Mouse (Mus musculus) liver, embryonic 14.5 days (tissue): ENCODE measurements around the gene Cbx2. TPM values are rescaled to one million over a fixed set of nuclear protein-coding genes. Genes with fewer than 3 reads are reported as not detected.

Experiments used
- ATAC-seq: fragments of 200-750 bp; cut with Nextera tagmentation; 2 replicates; pipeline ENCODE4 v1.8.0; 2017; ENCODE audit warnings: moderate number of reproducible peaks, mild to moderate bottlenecking, moderate library complexity; ENCODE audit not compliant: insufficient read depth
- DNase-seq, 3 experiments: peaks; one replicate each; pipeline ENCODE4 v3.0.0-alpha.2; 2012 to 2013; ENCODE audit warnings: low read depth in 3 of 3, low spot score in 3 of 3
- H3K27ac ChIP-seq: fragments of 300-500 bp; sonication (generic); 2 replicates; pipeline ENCODE4 v1.5.1; 2014; ENCODE audit warnings: moderate library complexity, mild to moderate bottlenecking, control low read depth, inconsistent platforms
- H3K27me3 ChIP-seq: fragments of 300-500 bp; sonication (generic); 2 replicates; pipeline ENCODE4 v1.6.1; 2014; ENCODE audit warnings: mild to moderate bottlenecking, low read length, moderate library complexity; ENCODE audit not compliant: control insufficient read depth, insufficient read depth
- H3K36me3 ChIP-seq: fragments of 300-500 bp; sonication (generic); replicated peaks from 2 replicates; pipeline ENCODE4 v1.6.1; 2014; ENCODE audit warnings: low read depth; ENCODE audit not compliant: control insufficient read depth, insufficient read depth
- H3K4me1 ChIP-seq, 2 experiments: fragments of 200-500 bp in 1 of 2; fragments of 300-500 bp in 1 of 2; sonication (generic) in 1 of 2; replicated peaks; 2 replicates each; pipeline ENCODE4 v1.6.1; 2012 to 2014; ENCODE audit warnings: antibody characterized with exemption in 1 of 2, inconsistent platforms in 1 of 2, low read length in 1 of 2; ENCODE audit not compliant: control insufficient read depth in 2 of 2, insufficient read depth in 2 of 2
- H3K4me2 ChIP-seq: fragments of 300-500 bp; sonication (generic); 2 replicates; pipeline ENCODE4 v1.6.1; 2014; ENCODE audit warnings: low read depth, mild to moderate bottlenecking, control low read depth, moderate library complexity
- H3K4me3 ChIP-seq, 2 experiments: fragments of 200-500 bp in 1 of 2; fragments of 300-500 bp in 1 of 2; sonication (generic) in 1 of 2; 2 replicates each; pipeline ENCODE4 v1.5.1; 2012 to 2014; ENCODE audit warnings: low read depth in 2 of 2, low read length in 2 of 2, mild to moderate bottlenecking in 2 of 2, control low read depth in 1 of 2, inconsistent platforms in 1 of 2, moderate library complexity in 1 of 2; ENCODE audit not compliant: insufficient read depth in 1 of 2
- H3K9ac ChIP-seq: fragments of 300-500 bp; sonication (generic); replicated peaks from 2 replicates; pipeline ENCODE4 v1.6.1; 2014; ENCODE audit warnings: mild to moderate bottlenecking, control low read depth, moderate library complexity
- H3K9me3 ChIP-seq: fragments of 300-500 bp; sonication (generic); 2 replicates; pipeline ENCODE4 v1.6.1; 2016; ENCODE audit warnings: low read length, mixed read lengths; ENCODE audit not compliant: control insufficient read depth
- CTCF ChIP-seq: IDR thresholded peaks from 2 replicates; pipeline ENCODE4 v1.5.1; 2016; ENCODE audit warnings: antibody characterized with exemption, low read depth, control low read depth
- EP300 ChIP-seq: IDR thresholded peaks from 2 replicates; pipeline ENCODE4 v1.6.1; 2016; ENCODE audit warnings: antibody characterized with exemption, low read depth
- WGBS: fragments of 180-500 bp; shearing (Covaris S2); extraction: QIAGEN DNeasy Blood & Tissue Kit; methylation state at CpG from one replicate; pipeline ENCODE4 v1.1.7; 2014; ENCODE audit not compliant: insufficient replicate concordance; 5-methylcytosine and 5-hydroxymethylcytosine counted together
- polyA plus RNA-seq, 2 experiments: library from polyadenylated mRNA; depleted of rRNA in 1 of 2; stranded (reverse) in 1 of 2; unstranded in 1 of 2; fragments of >200 nt; fragmentation: Nextera tagmentation in 1 of 2; extraction: Ambion mirVana in 1 of 2; gene quantifications; 2 replicates each; pipeline versions ENCODE4 v1.2.1 to v1.2.3; 2012 to 2014

The Cbx2 gene
- polyA plus RNA-seq, 2 experiments, result 1.7 to 1.8 TPM

GRCm38 (mm10) chr11:118981012-118981776 lies 41.6 kb upstream of the Cbx2 start:
- Histone ChIP-seq H3K27me3 (no peaks in the 10 kb centered on the region), H3K4me3 (no peak overlapping the region), H3K9ac (no peak overlapping the region), H3K4me2 (no peak overlapping the region), H3K9me3 (no peaks in the 10 kb centered on the region), H3K36me3 (no peaks in the 10 kb centered on the region), H3K27ac (no peak overlapping the region), H3K4me1 (no peaks in the 10 kb centered on the region)
- TF ChIP-seq EP300 (no peak), CTCF (no peak)
- ATAC-seq, result no peak
- DNase-seq, result no peak
- WGBS, result 44% methylated on average over 18 of the region's 18 CpGs

GRCm38 (mm10) chr11:118982593-118983113 lies 40.1 kb upstream of the Cbx2 start:
- ATAC-seq (no peak), DNase-seq (no peak)
- no peaks in the 10 kb centered on the region for H3K4me1 ChIP-seq
- H3K27me3 ChIP-seq, result no peaks in the 10 kb centered on the region
- H3K36me3 ChIP-seq, result no peaks in the 10 kb centered on the region
- no peaks in the 10 kb centered on the region for H3K9me3 ChIP-seq
- no peak overlapping the region for H3K27ac ChIP-seq
- TF ChIP-seq EP300 (no peak), CTCF (no peak)
- H3K4me2 ChIP-seq, result no peak overlapping the region
- no peak overlapping the region for H3K4me3 ChIP-seq
- no peak overlapping the region for H3K9ac ChIP-seq
- WGBS, result 45% methylated on average over 12 of the region's 12 CpGs

GRCm38 (mm10) chr11:118985571-118985970 lies 37.2 kb upstream of the Cbx2 start:
- Histone ChIP-seq H3K4me3 (no peak overlapping the region), H3K27ac (no peak overlapping the region), H3K9ac (no peak overlapping the region), H3K9me3 (no peaks in the 10 kb centered on the region), H3K4me2 (no peak overlapping the region), H3K4me1 (no peaks in the 10 kb centered on the region), H3K27me3 (no peaks in the 10 kb centered on the region), H3K36me3 (no peaks in the 10 kb centered on the region)
- ATAC-seq, result no peak
- TF ChIP-seq EP300 (no peak), CTCF (no peak)
- no peak for DNase-seq
- 35% methylated on average over 5 of the region's 5 CpGs for WGBS

GRCm38 (mm10) chr11:118987999-118988398 lies 34.8 kb upstream of the Cbx2 start, which contains the start of gene Enpp7:
Gene Enpp7, plus strand, starts transcription at chr11:118988188.
- DNase-seq, result no peak
- ATAC-seq, result no peak
- Histone ChIP-seq H3K4me3 (no peak within 1 kb of the TSS), H3K4me2 (no peak within 1 kb of the TSS), H3K9me3 (no peaks in the 10 kb centered on the region), H3K36me3 (no peaks in the 10 kb centered on the region), H3K9ac (no peak within 1 kb of the TSS), H3K4me1 (no peaks in the 10 kb centered on the region), H3K27me3 (no peaks in the 10 kb centered on the region), H3K27ac (no peak within 1 kb of the TSS)
- 65% methylated on average over 10 of the region's 10 CpGs for WGBS
- TF ChIP-seq EP300, result no peak
- no peak for TF ChIP-seq CTCF

- WGBS, result 12% methylated on average over 3 of the region's 3 CpGs
- H3K9ac ChIP-seq, result no peak overlapping the region
- no peaks in the 10 kb centered on the region; the same call in 1 of the 2 replicates for H3K27me3 ChIP-seq
- no peak overlapping the region for H3K4me3 ChIP-seq
- no peak overlapping the region for H3K4me2 ChIP-seq
- H3K27ac ChIP-seq, result no peak overlapping the region
- DNase-seq, result no peak
- H3K4me1 ChIP-seq, result 0 out of 4 replicates have a peak, but pooled peaks cover 0 to 2% of the 10 kb centered on the region in 2 experiments
- ATAC-seq, result no peak
- TF ChIP-seq EP300 (no peak), CTCF (no peak)
- H3K36me3 ChIP-seq, result no peaks in the 10 kb centered on the region
- no peaks in the 10 kb centered on the region for H3K9me3 ChIP-seq
Observed at GRCm38 (mm10) chr11:118992781-118993180, 30.0 kb upstream of the Cbx2 start.
